Mouse (Mus musculus) MEL (cell line): ENCODE data around the gene Itpk1. TPM values are rescaled to one million over a fixed set of nuclear protein-coding genes. Genes with fewer than 3 reads are reported as not detected.
A peak's percentile ranks its signal among the peaks of the same experiment; 100 is the strongest.

ENCODE experiments used
- DNase-seq: peaks from one replicate; pipeline ENCODE4 v3.0.0; 2011; ENCODE audit warnings: low read depth, low spot score
- H3K27ac ChIP-seq: 2 replicates; pipeline ENCODE4 v1.5.1; 2012; ENCODE audit warnings: low read depth, mild to moderate bottlenecking, control low read depth, low read length, moderate library complexity; ENCODE audit not compliant: control insufficient read depth
- H3K27me3 ChIP-seq, 2 experiments: fragments of 150-350 bp in 1 of 2; sonication (generic) in 1 of 2; 2 replicates each; pipeline ENCODE4 v1.6.1; 2012; ENCODE audit warnings: low read length in 2 of 2, mild to moderate bottlenecking in 2 of 2, improper control_type of control experiment in 1 of 2, moderate library complexity in 1 of 2; ENCODE audit not compliant: insufficient read depth in 2 of 2, control insufficient read depth in 1 of 2
- H3K36me3 ChIP-seq, 2 experiments: 2 replicates each; pipeline ENCODE4 v1.6.1; 2012 to 2014; ENCODE audit warnings: low read length in 2 of 2, improper control_type of control experiment in 1 of 2, inconsistent platforms in 1 of 2, mild to moderate bottlenecking in 1 of 2; ENCODE audit not compliant: insufficient read depth in 2 of 2, control insufficient read depth in 1 of 2
- H3K4me1 ChIP-seq, 2 experiments: fragments of 150-350 bp in 1 of 2; sonication (generic) in 1 of 2; 2 replicates each; pipeline ENCODE4 v1.6.1; 2012; ENCODE audit warnings: low read length in 2 of 2, improper control_type of control experiment in 1 of 2, mild to moderate bottlenecking in 1 of 2; ENCODE audit not compliant: insufficient read depth in 2 of 2, control insufficient read depth in 1 of 2
- H3K4me3 ChIP-seq, 2 experiments: fragments of 150-350 bp in 1 of 2; sonication (generic) in 1 of 2; 2 replicates each; pipeline ENCODE4 v1.5.1; 2012; ENCODE audit warnings: low read depth in 2 of 2, low read length in 2 of 2, mild to moderate bottlenecking in 2 of 2, moderate library complexity in 2 of 2, control low read depth in 1 of 2, improper control_type of control experiment in 1 of 2; ENCODE audit not compliant: control insufficient read depth in 1 of 2, insufficient read depth in 1 of 2
- H3K79me2 ChIP-seq: 2 replicates; pipeline ENCODE4 v1.6.1; 2012; ENCODE audit warnings: mild to moderate bottlenecking, low read length, moderate library complexity; ENCODE audit not compliant: control insufficient read depth, poor library complexity, insufficient read depth
- H3K9ac ChIP-seq: 2 replicates; pipeline ENCODE4 v1.6.1; 2012; ENCODE audit warnings: low read depth, mild to moderate bottlenecking, control low read depth, low read length, moderate library complexity; ENCODE audit not compliant: control insufficient read depth, poor library complexity, severe bottlenecking
- H3K9me3 ChIP-seq: fragments of 150-350 bp; sonication (generic); replicated peaks from 2 replicates; pipeline ENCODE4 v1.6.1; 2012; ENCODE audit warnings: mild to moderate bottlenecking, low read length, improper control_type of control experiment, moderate library complexity; ENCODE audit not compliant: insufficient read depth
- CHD1 ChIP-seq: IDR thresholded peaks from 2 replicates; pipeline ENCODE4 v1.6.1; 2012; ENCODE audit warnings: low read depth, mild to moderate bottlenecking, inconsistent platforms, low read length, improper control_type of control experiment
- ELF1 ChIP-seq: IDR thresholded peaks from 2 replicates; pipeline ENCODE4 v1.6.1; 2014; ENCODE audit warnings: low read depth, mild to moderate bottlenecking, inconsistent platforms, low read length, improper control_type of control experiment, moderate library complexity
- JUND ChIP-seq: IDR thresholded peaks from 2 replicates; pipeline ENCODE4 v1.6.1; 2011; ENCODE audit warnings: low read depth, mild to moderate bottlenecking, improper control_type of control experiment, low read length
- KAT2A ChIP-seq: conservative IDR thresholded peaks from 2 replicates; pipeline ENCODE4 v1.6.1; 2012; ENCODE audit warnings: low read depth, low read length, improper control_type of control experiment, inconsistent platforms
- MAZ ChIP-seq: IDR thresholded peaks from 2 replicates; pipeline ENCODE4 v1.6.1; 2012; ENCODE audit warnings: low read depth, mild to moderate bottlenecking, inconsistent platforms, low read length, improper control_type of control experiment
- MYB ChIP-seq: IDR thresholded peaks from 2 replicates; pipeline ENCODE4 v1.6.1; 2011; ENCODE audit warnings: mild to moderate bottlenecking, low read depth, low read length, improper control_type of control experiment
- POLR2AphosphoS5 ChIP-seq: IDR thresholded peaks from 2 replicates; pipeline ENCODE4 v1.6.1; 2012; ENCODE audit warnings: low read depth, borderline replicate concordance, mild to moderate bottlenecking, inconsistent platforms, low read length, moderate library complexity, mixed read lengths
- TBP ChIP-seq: IDR thresholded peaks from 2 replicates; pipeline ENCODE4 v1.8.0; 2011; ENCODE audit warnings: low read depth, low read length, improper control_type of control experiment
- TCF12 ChIP-seq: IDR thresholded peaks from 2 replicates; pipeline ENCODE4 v1.6.1; 2014; ENCODE audit warnings: low read depth, mild to moderate bottlenecking, inconsistent platforms, low read length, improper control_type of control experiment, moderate library complexity
- UBTF ChIP-seq: IDR thresholded peaks from 2 replicates; pipeline ENCODE4 v1.6.1; 2012; ENCODE audit warnings: low read depth, mild to moderate bottlenecking, inconsistent platforms, low read length, improper control_type of control experiment, moderate library complexity, borderline replicate concordance; ENCODE audit not compliant: insufficient read depth
- ZC3H11A ChIP-seq: IDR thresholded peaks from 2 replicates; pipeline ENCODE4 v1.6.1; 2012; ENCODE audit warnings: low read depth, mild to moderate bottlenecking, inconsistent platforms, low read length, improper control_type of control experiment
- ZKSCAN1 ChIP-seq: IDR thresholded peaks from 2 replicates; pipeline ENCODE4 v1.6.1; 2012; ENCODE audit warnings: low read depth, mild to moderate bottlenecking, inconsistent platforms, low read length, improper control_type of control experiment, moderate library complexity
- polyA plus RNA-seq, 2 experiments: library from polyadenylated mRNA; stranded (reverse) in 1 of 2; unstranded in 1 of 2; fragments of >175 nt in 1 of 2; fragments of >200 nt in 1 of 2; gene quantifications; 2 replicates each; pipeline versions ENCODE4 v1.2.1 to v1.2.4; 2012; ENCODE audit warnings: low replicate concordance in 2 of 2, low read depth in 1 of 2; ENCODE audit not compliant: insufficient read length in 2 of 2, insufficient read depth in 1 of 2, missing spikeins in 1 of 2
- total RNA-seq: library from RNA; depleted of rRNA; stranded (reverse); fragments of 300-350 nt; gene quantifications from 2 replicates; pipeline ENCODE4 v1.2.3, GENCODE M21; 2012

Gene Itpk1
- total and polyA plus RNA-seq, 3 experiments: 12.0 to 25.7 TPM; not detected in 1

- TF ChIP-seq TBP (no peak), TCF12 (no peak), MAZ (no peak; the same call in 1 of the 2 replicates), ZKSCAN1 (no peak), CHD1 (no peak), UBTF (no peak), KAT2A (no peak), POLR2AphosphoS5 (no peak), ZC3H11A (no peak)
- TF ChIP-seq, all 39 proteins: peak for 0
- peaks cover 10 to 32% of the 10 kb centered on the region in 2 experiments; a peak in 3 of 4 replicates for H3K4me1 ChIP-seq
- no peaks in the 10 kb centered on the region for H3K27me3 ChIP-seq
- H3K27ac ChIP-seq: peak overlapping the region; percentile 91
- peaks cover 0 to 21% of the 10 kb centered on the region in 2 experiments; a peak in 2 of 4 replicates for H3K36me3 ChIP-seq
- DNase-seq: no peak
- no peaks in the 10 kb centered on the region for H3K79me2 ChIP-seq
- peak overlapping the region; percentile 42 for H3K9ac ChIP-seq
- H3K4me3 ChIP-seq: peak overlapping the region; percentile 19 to 36; a peak in 2 of 4 replicates
- no peaks in the 10 kb centered on the region for H3K9me3 ChIP-seq
Observed at GRCm38 (mm10) chr12:102645911-102646585, 58.7 kb downstream of the Itpk1 start.

DNA sequence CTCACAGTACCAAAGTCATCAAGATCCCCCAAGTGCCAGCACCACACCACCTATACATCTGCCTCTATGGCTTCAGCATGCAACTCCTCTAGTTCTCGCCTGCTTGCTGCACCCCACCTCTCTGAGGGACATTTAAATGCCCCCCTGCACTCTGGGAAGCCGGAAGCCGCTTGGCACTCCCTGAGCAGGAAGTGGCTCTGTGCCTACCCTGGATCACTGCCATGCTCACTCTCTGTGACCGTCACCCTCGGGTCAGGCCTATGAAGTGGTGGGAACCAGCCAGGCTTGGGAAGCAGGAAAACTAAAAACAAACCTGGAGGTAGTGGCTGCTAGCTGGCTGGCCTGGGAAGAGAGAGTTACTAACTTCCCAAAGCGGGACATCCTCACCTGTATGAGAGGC lies 61.4 kb downstream of the Itpk1 start:
- Histone ChIP-seq H3K36me3 (peaks cover 0 to 19% of the 10 kb centered on the region in 2 experiments; a peak in 2 of 4 replicates), H3K79me2 (no peaks in the 10 kb centered on the region), H3K4me1 (peaks cover 10 to 26% of the 10 kb centered on the region in 2 experiments; a peak in 3 of 4 replicates), H3K9me3 (no peaks in the 10 kb centered on the region), H3K9ac (no peak overlapping the region), H3K27ac (no peak overlapping the region), H3K27me3 (no peaks in the 10 kb centered on the region), H3K4me3 (no peak overlapping the region)
- no peak for TF ChIP-seq MYB
- no peak for TF ChIP-seq ELF1
- TF ChIP-seq JUND: no peak
- DNase-seq: no peak
